Mouse (Mus musculus): Measurements from ENCODE around the gene Kcna7.

Gene Kcna7

GRCm38 (mm10) chr7:45458748-45459563 is 53.5 kb downstream of the Kcna7 start:
- peak; percentile 63 for DNase-seq (ENCODE audit: low spot score)
